Mouse (Mus musculus): Measurements from ENCODE around the gene Arhgef9.

DNA sequence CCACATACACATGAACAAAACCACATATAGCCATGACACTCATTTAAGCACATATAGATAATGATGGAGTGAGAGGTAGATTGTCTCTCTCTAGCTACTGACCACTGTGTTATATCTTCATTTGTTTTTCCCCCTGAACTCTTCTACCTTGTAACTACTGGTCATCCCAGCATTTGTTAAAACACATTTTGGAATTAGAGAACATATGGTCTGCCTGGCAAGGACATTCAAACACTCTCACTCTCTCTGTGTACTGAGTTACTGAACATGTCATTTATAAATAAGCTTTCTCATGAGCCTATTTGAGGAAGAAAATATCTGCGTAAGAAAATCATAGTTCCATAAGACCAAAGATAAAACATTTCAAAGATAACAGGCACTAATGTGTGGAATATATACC, 64.9 kb downstream of the Arhgef9 start:
- no peak for TF ChIP-seq POLR2A (IDR thresholded peaks at IDR 0.05; ENCODE audit: low read depth, low read length)
- no peak for TF ChIP-seq CTCF (conservative IDR thresholded peaks at IDR 0.05 in 1 of 2, IDR thresholded peaks at IDR 0.05 in 1 of 2; ENCODE audit: low read depth in 2 of 2, low read length in 2 of 2)
- no peak for TF ChIP-seq SIN3A (IDR thresholded peaks at IDR 0.05; ENCODE audit: low read length)
- no peak for TF ChIP-seq ZC3H11A (IDR thresholded peaks at IDR 0.05; ENCODE audit: low read depth, low read length)

Data from CH12.LX (cell line).